ENCODE assay signal across 16 mouse cellular contexts in genomic region chr3:148905906-148906779, GRCm38 (mm10).
DNase-seq lines count a peak whose midpoint lies in the region; ATAC-seq lines count a peak whose summit lies in the region.
"Had no signal": no experiment of that assay in that cellular context is flagged by ENCODE, and none has a peak within 500 bp of the region (broad histone marks: within the 10 kb centered on the region; RNA-seq: fewer than 3 reads in every experiment).

No protein-coding gene starts in this region.

- no peaks in the 10 kb centered on the region for H3K36me3 ChIP-seq in heart, embryonic 12.5 days
- no peaks in the 10 kb centered on the region for H3K36me3 ChIP-seq in liver, embryonic 11.5 days (ENCODE audit: control insufficient read depth, insufficient read depth, low read length)
- H3K36me3 ChIP-seq in intestine, embryonic 16.5 days (ENCODE audit: control insufficient read depth, insufficient read depth, low read length): no peaks in the 10 kb centered on the region
- H3K36me3 ChIP-seq: embryonic facial prominence, embryonic 13.5 days; liver, embryonic 13.5 days had no signal

- ATAC-seq in heart, embryonic 12.5 days (ENCODE audit: insufficient number of reproducible peaks, low FRiP score): no peak
- ATAC-seq in liver, embryonic 11.5 days (replicated peaks; ENCODE audit: low FRiP score): 0 out of 2 replicates have a peak, but pooled peaks have one; percentile 29
- peak; percentile 61 for ATAC-seq in intestine, embryonic 16.5 days
- ATAC-seq: activated CD4-positive, CD25-positive, alpha-beta regulatory T cell, adult 4 months; CD4-positive, CD25-positive, alpha-beta regulatory T cell, adult 4 months had no signal

- WGBS in heart, embryonic 12.5 days: 51% methylated on average over 13 of the region's 13 CpGs
- WGBS in liver, embryonic 11.5 days: 65% methylated on average over 13 of the region's 13 CpGs
- 67% methylated on average over 13 of the region's 13 CpGs for WGBS in intestine, embryonic 16.5 days

- H3K27ac ChIP-seq in heart, embryonic 12.5 days (ENCODE audit: poor library complexity, severe bottlenecking): no peak overlapping the region
- no peak overlapping the region for H3K27ac ChIP-seq in liver, embryonic 11.5 days (ENCODE audit: low read depth, low read length)
- H3K27ac ChIP-seq in intestine, embryonic 16.5 days (ENCODE audit: low read length): no peak overlapping the region
- H3K27ac ChIP-seq: embryonic facial prominence, embryonic 13.5 days; forebrain, embryonic 10.5 days; liver, embryonic 13.5 days had no signal

- no peaks in the 10 kb centered on the region for H3K9me3 ChIP-seq in heart, embryonic 12.5 days (replicated peaks)
- H3K9me3 ChIP-seq in liver, embryonic 11.5 days (ENCODE audit: control insufficient read depth, low read length): no peaks in the 10 kb centered on the region
- no peaks in the 10 kb centered on the region for H3K9me3 ChIP-seq in intestine, embryonic 16.5 days (ENCODE audit: control insufficient read depth, low read length)
- H3K9me3 ChIP-seq: embryonic facial prominence, embryonic 13.5 days; forebrain, embryonic 10.5 days; liver, embryonic 13.5 days had no signal

- peaks cover 34% of the 10 kb centered on the region for H3K4me1 ChIP-seq in heart, embryonic 12.5 days (replicated peaks)
- peaks cover 18% of the 10 kb centered on the region for H3K4me1 ChIP-seq in liver, embryonic 11.5 days (replicated peaks; ENCODE audit: control insufficient read depth, insufficient read depth, low read length)
- peaks cover 17% of the 10 kb centered on the region for H3K4me1 ChIP-seq in intestine, embryonic 16.5 days (ENCODE audit: control insufficient read depth, insufficient read depth, low read length)

- no peaks in the 10 kb centered on the region for H3K27me3 ChIP-seq in heart, embryonic 12.5 days (replicated peaks)
- no peaks in the 10 kb centered on the region for H3K27me3 ChIP-seq in liver, embryonic 11.5 days (replicated peaks; ENCODE audit: control insufficient read depth, insufficient read depth, low read length)
- no peaks in the 10 kb centered on the region for H3K27me3 ChIP-seq in intestine, embryonic 16.5 days (replicated peaks; ENCODE audit: control insufficient read depth, insufficient read depth, low read length)
- H3K27me3 ChIP-seq: embryonic facial prominence, embryonic 13.5 days; liver, embryonic 13.5 days had no signal

- H3K9ac ChIP-seq in heart, embryonic 12.5 days: no peak overlapping the region
- H3K9ac ChIP-seq in liver, embryonic 11.5 days (ENCODE audit: low read depth, low read length): no peak overlapping the region
- no peak overlapping the region for H3K9ac ChIP-seq in intestine, embryonic 16.5 days (ENCODE audit: low read depth, low read length)
- H3K9ac ChIP-seq: embryonic facial prominence, embryonic 13.5 days; liver, embryonic 13.5 days had no signal

- DNase-seq in heart, postnatal 4 days: no peak
- peak; percentile 31 for DNase-seq in liver, embryonic 11.5 days (ENCODE audit: low spot score)
- DNase-seq in liver: no peak
- DNase-seq in brain, adult 2 months (ENCODE audit: low read depth, low spot score): peak; percentile 24
- no peak for DNase-seq in B cell, adult 2 months
- DNase-seq: adrenal gland, postnatal 36 days; cerebellum, postnatal 25 days; liver, embryonic 13.5 days; right cerebral cortex, postnatal 25 days; thymus, adult 2 months had no signal

- no peak overlapping the region for H3K4me3 ChIP-seq in heart, embryonic 12.5 days
- H3K4me3 ChIP-seq in liver, embryonic 11.5 days (ENCODE audit: low read depth, low read length): no peak overlapping the region
- no peak overlapping the region for H3K4me3 ChIP-seq in intestine, embryonic 16.5 days (ENCODE audit: low read length)
- H3K4me3 ChIP-seq: embryonic facial prominence, embryonic 13.5 days; forebrain, embryonic 10.5 days; liver, embryonic 13.5 days had no signal

- peak overlapping the region; percentile 21; the same call in 1 of the 2 replicates for H3K4me2 ChIP-seq in heart, embryonic 12.5 days
- no peak overlapping the region for H3K4me2 ChIP-seq in liver, embryonic 11.5 days
- H3K4me2 ChIP-seq in intestine, embryonic 16.5 days (ENCODE audit: low read depth, low read length): no peak overlapping the region
- H3K4me2 ChIP-seq: embryonic facial prominence, embryonic 13.5 days; liver, embryonic 13.5 days had no signal

Comparison
In these comparisons a context has a peak if more than half of its experiments do, and no peak if none do; other contexts are left out.
1. DNase-seq: peak in liver, embryonic 11.5 days (single experiment) and brain, adult 2 months (single experiment); none in heart, postnatal 4 days (single experiment), liver (single experiment) and B cell, adult 2 months (0 of 2).